Mouse (Mus musculus) central nervous system, embryonic 14 days (tissue): ENCODE measurements around the gene Fsip1. TPM values are rescaled to one million over a fixed set of nuclear protein-coding genes. Genes with fewer than 3 reads are reported as not detected.

ENCODE experiments used
- polyA plus RNA-seq: library from polyadenylated mRNA; depleted of rRNA; stranded (reverse); fragments of >200 nt; gene quantifications from 2 replicates; pipeline ENCODE4 v1.2.3, GENCODE M21; 2012; rRNA removed

Gene Fsip1
- polyA plus RNA-seq = 3.6 TPM in 2 replicates

DNA sequence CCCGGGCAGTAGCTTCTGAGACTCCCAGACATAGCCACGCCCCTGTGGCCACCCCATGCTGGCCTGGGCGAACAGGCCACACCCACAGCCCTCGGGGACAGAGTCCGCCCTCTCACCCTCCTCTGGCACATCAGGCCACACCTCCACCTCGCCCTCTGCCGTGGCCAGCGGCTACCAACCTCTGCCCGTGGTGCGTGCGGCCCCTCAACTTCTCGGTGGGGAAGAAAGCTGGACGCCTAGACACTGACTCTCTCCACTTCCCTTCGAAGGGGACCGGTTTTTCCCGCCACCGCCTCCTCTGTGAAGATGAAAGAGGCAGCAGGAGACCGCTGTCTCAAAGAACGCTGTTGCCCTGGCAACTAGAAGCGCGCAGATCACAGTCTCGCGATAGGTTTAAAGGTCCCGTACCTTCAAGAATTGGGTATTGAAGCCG is at the start of gene Fsip1:
Fsip1 (minus strand) TSS at position 346 of the 433 bp plus-strand sequence.

GRCm38 (mm10) chr2:118111488-118112131 is 145.2 kb downstream of the Fsip1 start, which contains the start of gene Thbs1:
TSS of gene Thbs1 (plus strand) at chr2:118111876.

Other genes with a start within 250 kb of the Fsip1 start
- 9.5 and 23.9 TPM in 2 replicates for gene Thbs1, start 145.1 kb downstream of the Fsip1 start, polyA plus RNA-seq
- gene Gpr176, start 116.5 kb upstream of the Fsip1 start, polyA plus RNA-seq = 2.1 and 2.4 TPM in 2 replicates
- gene Eif2ak4, start 131.7 kb upstream of the Fsip1 start, polyA plus RNA-seq = 19.8 and 19.9 TPM in 2 replicates
- 247 and 266 TPM in 2 replicates for gene Srp14, start 222.7 kb upstream of the Fsip1 start, polyA plus RNA-seq